Mouse (Mus musculus) forebrain, postnatal 0 days (tissue): ENCODE results near the gene Tppp3. TPM values are rescaled to one million over a fixed set of nuclear protein-coding genes. Genes with fewer than 3 reads are reported as not detected.

Source experiments
- ATAC-seq: fragments of 200-750 bp; cut with Nextera tagmentation; 2 replicates; pipeline ENCODE4 v1.8.0; 2017; ENCODE audit warnings: mild to moderate bottlenecking, moderate library complexity
- DNase-seq: peaks from one replicate; pipeline ENCODE4 v3.0.0-alpha.2; 2015
- H3K27ac ChIP-seq: fragments of 300-500 bp; sonication (generic); 2 replicates; pipeline ENCODE4 v1.5.1; 2014; ENCODE audit warnings: low read depth, mild to moderate bottlenecking, antibody characterized with exemption, low read length, moderate library complexity, mixed read lengths
- H3K27me3 ChIP-seq: fragments of 300-500 bp; sonication (generic); 2 replicates; pipeline ENCODE4 v1.6.1; 2014; ENCODE audit warnings: mild to moderate bottlenecking, low read length, mixed read lengths; ENCODE audit not compliant: insufficient read depth
- H3K36me3 ChIP-seq: fragments of 300-500 bp; sonication (generic); 2 replicates; pipeline ENCODE4 v1.6.1; 2014; ENCODE audit warnings: mild to moderate bottlenecking, moderate library complexity; ENCODE audit not compliant: insufficient read depth
- H3K4me1 ChIP-seq: fragments of 300-500 bp; sonication (generic); 2 replicates; pipeline ENCODE4 v1.6.1; 2014; ENCODE audit warnings: antibody characterized with exemption; ENCODE audit not compliant: insufficient read depth
- H3K4me2 ChIP-seq: fragments of 300-500 bp; sonication (generic); 2 replicates; pipeline ENCODE4 v1.6.1; 2014; ENCODE audit warnings: low read depth, mild to moderate bottlenecking, moderate library complexity
- H3K4me3 ChIP-seq: fragments of 300-500 bp; sonication (generic); 2 replicates; pipeline ENCODE4 v1.5.1; 2014; ENCODE audit warnings: low read depth, low read length, mixed read lengths
- H3K9ac ChIP-seq: fragments of 300-500 bp; sonication (generic); 2 replicates; pipeline ENCODE4 v1.6.1; 2014; ENCODE audit warnings: mild to moderate bottlenecking
- H3K9me3 ChIP-seq: fragments of 300-500 bp; sonication (generic); 2 replicates; pipeline ENCODE4 v1.6.1; 2016; ENCODE audit warnings: low read length
- CTCF ChIP-seq: sonication (generic); IDR thresholded peaks from 2 replicates; pipeline ENCODE4 v1.5.1; 2016; ENCODE audit warnings: antibody characterized with exemption, control low read depth, low read depth
- WGBS: fragments of 180-500 bp; shearing (Covaris S2); extraction: QIAGEN DNeasy Blood & Tissue Kit; methylation state at CpG from one replicate; pipeline ENCODE4 v1.1.7; 2014; 5-methylcytosine and 5-hydroxymethylcytosine counted together
- polyA plus RNA-seq: library from polyadenylated mRNA; unstranded; fragments of >200 nt; fragmentation: Nextera tagmentation; extraction: Ambion mirVana; gene quantifications from 2 replicates; pipeline ENCODE4 v1.2.1, GENCODE M21; 2015
- total RNA-seq: library from RNA; depleted of rRNA; stranded (reverse); fragments of >200 nt; gene quantifications from 2 replicates; pipeline ENCODE4 v1.2.3, GENCODE M21; 2014

The Tppp3 gene
- total and polyA plus RNA-seq, 2 experiments from 2014 or later, result 66.6 to 106 TPM

DNA sequence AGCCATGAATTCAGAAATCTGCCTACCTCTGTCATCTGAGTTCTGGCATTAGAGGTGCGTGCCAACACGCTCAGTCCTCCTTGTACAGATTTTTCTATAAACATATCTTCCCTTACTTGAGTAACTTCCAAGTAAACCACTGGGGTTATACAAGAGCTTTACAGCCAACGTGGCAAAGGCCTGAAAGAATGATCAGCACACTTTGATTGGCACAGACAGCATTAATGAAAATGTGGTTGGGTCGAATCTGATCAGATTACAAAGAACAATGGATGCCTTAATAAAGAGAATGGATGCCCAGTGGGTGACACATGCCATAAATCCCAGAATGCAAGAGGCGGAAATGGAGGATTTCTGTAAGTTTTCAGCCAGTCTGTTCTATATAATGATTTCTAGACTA, 35.1 kb downstream of the Tppp3 start:
- Histone ChIP-seq H3K9me3 (no peaks in the 10 kb centered on the region), H3K4me1 (0 out of 2 replicates have a peak, but pooled peaks cover 10% of the 10 kb centered on the region), H3K4me2 (no peak overlapping the region), H3K27ac (no peak overlapping the region), H3K9ac (no peak overlapping the region), H3K36me3 (no peaks in the 10 kb centered on the region), H3K4me3 (no peak overlapping the region), H3K27me3 (no peaks in the 10 kb centered on the region)
- DNase-seq, result no peak
- no peak for TF ChIP-seq CTCF
- WGBS, result 70% methylated on average over 5 of the region's 5 CpGs
- no peak for ATAC-seq

- no peaks in the 10 kb centered on the region for H3K27me3 ChIP-seq
- DNase-seq (no peak), ATAC-seq (no peak)
- TF ChIP-seq CTCF, result no peak
- H3K4me2 ChIP-seq, result no peak overlapping the region
- no peak overlapping the region for H3K9ac ChIP-seq
- no peak overlapping the region for H3K27ac ChIP-seq
- H3K9me3 ChIP-seq, result no peaks in the 10 kb centered on the region
- 45% methylated on average over 5 of the region's 5 CpGs for WGBS
- 0 out of 2 replicates have a peak, but pooled peaks cover 10% of the 10 kb centered on the region for H3K4me1 ChIP-seq
- no peak overlapping the region for H3K4me3 ChIP-seq
- no peaks in the 10 kb centered on the region for H3K36me3 ChIP-seq
These were observed 37.2 kb downstream of the Tppp3 start for GRCm38 (mm10) chr8:105434136-105434535.

DNA sequence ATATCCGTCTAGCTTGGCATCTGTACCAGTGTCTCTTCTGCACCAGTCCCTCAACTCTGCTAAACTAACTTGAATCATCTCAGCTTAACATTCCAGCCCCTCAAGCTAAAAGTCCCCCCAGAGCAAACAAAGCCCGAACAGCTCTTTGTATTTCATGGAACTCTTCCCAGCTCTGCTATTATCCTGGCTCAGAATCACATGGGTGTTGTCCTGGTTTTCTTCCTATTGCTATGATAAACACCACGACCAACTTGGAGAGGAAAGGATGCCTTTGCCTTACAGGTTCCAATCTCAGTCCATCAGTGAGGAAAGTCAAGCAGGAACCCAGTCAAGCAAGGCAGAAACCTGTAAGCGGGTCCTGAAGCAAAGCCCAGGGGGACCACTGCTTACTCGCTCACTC, 37.8 kb downstream of the Tppp3 start:
- ATAC-seq (0 out of 2 replicates have a peak, but pooled peaks have one; percentile 16), DNase-seq (peak; percentile 33)
- WGBS, result 30% methylated on average over 5 of the region's 5 CpGs
- Histone ChIP-seq H3K27me3 (no peaks in the 10 kb centered on the region), H3K4me3 (no peak overlapping the region), H3K9ac (no peak overlapping the region), H3K9me3 (no peaks in the 10 kb centered on the region), H3K4me2 (no peak overlapping the region), H3K36me3 (no peaks in the 10 kb centered on the region), H3K4me1 (0 out of 2 replicates have a peak, but pooled peaks cover 10% of the 10 kb centered on the region), H3K27ac (no peak overlapping the region)
- TF ChIP-seq CTCF, result no peak

GRCm38 (mm10) chr8:105433021-105433420, 38.3 kb downstream of the Tppp3 start:
- Histone ChIP-seq H3K36me3 (no peaks in the 10 kb centered on the region), H3K27ac (no peak overlapping the region), H3K4me3 (no peak overlapping the region), H3K27me3 (no peaks in the 10 kb centered on the region), H3K9me3 (no peaks in the 10 kb centered on the region), H3K9ac (no peak overlapping the region), H3K4me1 (0 out of 2 replicates have a peak, but pooled peaks cover 10% of the 10 kb centered on the region), H3K4me2 (no peak overlapping the region)
- no peak for ATAC-seq
- DNase-seq, result no peak
- no peak for TF ChIP-seq CTCF
- WGBS, result 17% methylated on average over 6 of the region's 6 CpGs

DNA sequence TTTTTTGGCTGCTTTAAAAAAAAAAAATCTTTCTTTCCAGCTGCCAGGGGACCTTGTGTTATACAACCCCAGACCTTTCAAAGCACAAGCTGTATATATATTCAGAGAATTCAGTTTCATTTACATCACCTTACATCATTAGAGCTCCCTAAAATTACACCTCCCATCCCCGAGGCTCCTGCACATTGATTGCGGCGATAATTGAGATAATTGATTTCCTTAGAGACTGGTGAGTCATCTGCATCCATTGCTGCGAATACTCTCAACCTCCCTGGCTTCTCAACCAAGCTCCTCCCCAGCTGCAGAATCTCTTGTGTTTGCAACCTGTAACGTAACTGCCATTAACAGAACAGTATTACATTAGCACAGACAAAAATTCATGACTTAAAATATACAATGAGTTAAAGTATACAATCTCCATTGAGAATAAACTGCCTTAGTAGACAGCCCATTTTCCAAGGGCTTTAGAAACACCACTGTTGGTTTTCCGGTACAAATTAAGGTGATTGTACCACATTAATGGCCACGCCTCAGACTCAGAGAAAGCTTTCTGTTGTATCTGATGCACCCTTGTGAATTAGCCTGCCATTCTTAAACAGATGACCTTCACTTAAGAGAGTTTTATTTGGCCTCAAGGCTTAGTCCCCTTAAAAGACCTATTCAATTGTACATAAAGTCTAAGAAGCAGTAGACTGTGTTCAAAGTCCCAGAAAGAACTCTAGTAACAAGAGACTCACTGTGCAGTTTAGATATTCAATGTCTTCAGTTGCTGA, 39.4 kb downstream of the Tppp3 start:
- WGBS, result 30% methylated on average over 7 of the region's 7 CpGs
- DNase-seq, result no peak

DNA sequence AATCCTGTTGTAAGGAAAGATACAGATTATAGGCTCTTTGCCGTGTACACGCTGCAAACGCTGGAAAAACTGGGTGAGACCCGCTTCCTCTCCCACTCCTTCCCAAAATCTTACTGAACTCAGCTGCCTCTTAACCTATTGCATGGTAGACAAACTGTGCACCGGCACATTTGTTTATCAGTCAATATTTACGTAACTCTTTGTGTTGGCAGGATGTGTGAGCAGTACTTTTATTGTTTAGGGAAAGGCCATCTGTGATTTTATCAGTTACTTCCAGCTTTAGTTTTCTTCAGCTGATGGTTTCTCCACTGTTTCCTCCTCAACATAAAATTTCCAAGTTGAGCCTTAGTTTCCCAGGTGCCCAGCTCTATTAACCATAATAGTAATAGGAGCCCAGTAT, 44.4 kb downstream of the Tppp3 start:
- Histone ChIP-seq H3K4me1 (no peaks in the 10 kb centered on the region), H3K9ac (no peak overlapping the region), H3K27me3 (no peaks in the 10 kb centered on the region), H3K4me2 (no peak overlapping the region), H3K4me3 (no peak overlapping the region), H3K36me3 (no peaks in the 10 kb centered on the region), H3K27ac (no peak overlapping the region), H3K9me3 (no peaks in the 10 kb centered on the region)
- TF ChIP-seq CTCF, result no peak
- 78% methylated on average over 6 of the region's 6 CpGs for WGBS
- DNase-seq, result no peak
- no peak for ATAC-seq

More for the DNA sequence above, 39.4 kb downstream of the Tppp3 start:
- no peaks in the 10 kb centered on the region for H3K9me3 ChIP-seq
- ATAC-seq, result no peak
- no peak overlapping the region for H3K4me3 ChIP-seq
- no peak for TF ChIP-seq CTCF
- no peaks in the 10 kb centered on the region for H3K27me3 ChIP-seq
- no peaks in the 10 kb centered on the region for H3K36me3 ChIP-seq
- 0 out of 2 replicates have a peak, but pooled peaks cover 10% of the 10 kb centered on the region for H3K4me1 ChIP-seq
- H3K9ac ChIP-seq, result no peak overlapping the region
- no peak overlapping the region for H3K4me2 ChIP-seq
- no peak overlapping the region for H3K27ac ChIP-seq

GRCm38 (mm10) chr8:105422006-105422405, 49.3 kb downstream of the Tppp3 start:
- Histone ChIP-seq H3K9ac (no peak overlapping the region), H3K4me3 (no peak overlapping the region), H3K36me3 (no peaks in the 10 kb centered on the region), H3K27ac (no peak overlapping the region), H3K9me3 (no peaks in the 10 kb centered on the region), H3K27me3 (no peaks in the 10 kb centered on the region), H3K4me2 (no peak overlapping the region), H3K4me1 (no peaks in the 10 kb centered on the region)
- no peak for DNase-seq
- no peak for ATAC-seq
- TF ChIP-seq CTCF, result no peak
- WGBS, result 69% methylated on average over 1 of the region's 1 CpGs
